20 mouse cellular contexts compared by ENCODE assay signal in genomic region chr9:96369654-96370384, GRCm38 (mm10). TPM values are rescaled to one million over a fixed set of nuclear protein-coding genes. Genes with fewer than 3 reads are reported as not detected.
DNase-seq lines count a peak whose midpoint lies in the region; ATAC-seq lines count a peak whose summit lies in the region.
"Had no signal": no experiment of that assay in that cellular context is flagged by ENCODE, and none has a peak within 500 bp of the region (broad histone marks: within the 10 kb centered on the region; RNA-seq: fewer than 3 reads in every experiment).

No protein-coding gene starts in this region.

- no peaks in the 10 kb centered on the region for H3K36me3 ChIP-seq in liver, embryonic 15.5 days (replicated peaks)
- H3K36me3 ChIP-seq: heart, embryonic 10.5 days; hindbrain, embryonic 15.5 days; limb, embryonic 13.5 days; lung, embryonic 15.5 days; neural tube, embryonic 13.5 days had no signal

- no peak overlapping the region for H3K9ac ChIP-seq in liver, embryonic 15.5 days
- H3K9ac ChIP-seq: forebrain, postnatal 0 days; hindbrain, embryonic 15.5 days; limb, embryonic 13.5 days; lung, embryonic 15.5 days; neural tube, embryonic 13.5 days had no signal

- H3K27ac ChIP-seq in liver, embryonic 15.5 days (replicated peaks) = peak overlapping the region; percentile 20; the same call in 1 of the 2 replicates
- H3K27ac ChIP-seq: heart, embryonic 10.5 days; hindbrain, embryonic 15.5 days; limb, embryonic 13.5 days; lung, embryonic 15.5 days; neural tube, embryonic 13.5 days; stomach, postnatal 0 days had no signal

- H3K4me2 ChIP-seq in liver, embryonic 15.5 days = no peak overlapping the region
- H3K4me2 ChIP-seq: hindbrain, embryonic 15.5 days; limb, embryonic 13.5 days; lung, embryonic 15.5 days; neural tube, embryonic 13.5 days had no signal

- H3K4me3 ChIP-seq in liver, embryonic 15.5 days (replicated peaks) = no peak overlapping the region
- H3K4me3 ChIP-seq: heart, embryonic 10.5 days; hindbrain, embryonic 15.5 days; limb, embryonic 13.5 days; lung, embryonic 15.5 days; neural tube, embryonic 13.5 days had no signal

- ATAC-seq in activated CD4-positive, CD25-positive, alpha-beta regulatory T cell, adult 4 months = peak; percentile 58
- no peak for ATAC-seq in liver, embryonic 15.5 days (ENCODE audit: insufficient read depth)
- ATAC-seq: forebrain, postnatal 0 days had no signal

- peak; percentile 35 for DNase-seq in thymus, postnatal 14 days
- no peak for DNase-seq in thymus, adult 18-20 months
- no peak for DNase-seq in left cerebral cortex, postnatal 14 days (ENCODE audit: low spot score in 2 of 2)
- DNase-seq in frontal cortex, postnatal 14 days (ENCODE audit: low spot score in 2 of 2) = no peak
- DNase-seq in embryo, embryonic 9.5 days (ENCODE audit: extremely low spot score) = no peak
- DNase-seq: adrenal gland, postnatal 14 days; cerebellum, adult 18-20 months; forebrain, postnatal 0 days; gastrocnemius, postnatal 10 days; heart, postnatal 14 days; kidney, adult 18-20 months; kidney, postnatal 25 days had no signal

- H3K4me1 ChIP-seq in liver, embryonic 15.5 days (replicated peaks) = peaks cover 18% of the 10 kb centered on the region
- H3K4me1 ChIP-seq: hindbrain, embryonic 15.5 days; limb, embryonic 13.5 days; lung, embryonic 15.5 days; neural tube, embryonic 13.5 days had no signal

- no peaks in the 10 kb centered on the region for H3K9me3 ChIP-seq in liver, embryonic 15.5 days (replicated peaks)
- H3K9me3 ChIP-seq: heart, embryonic 10.5 days; hindbrain, embryonic 15.5 days; limb, embryonic 13.5 days; lung, embryonic 15.5 days; neural tube, embryonic 13.5 days had no signal

- intact Hi-C loops in left cerebral cortex, postnatal 14 days (cut with DNase I) = no loop called here

- 13% methylated on average over 5 of the region's 5 CpGs for WGBS in liver, embryonic 15.5 days (ENCODE audit: insufficient replicate concordance)

- H3K27me3 ChIP-seq in liver, embryonic 15.5 days = no peaks in the 10 kb centered on the region
- H3K27me3 ChIP-seq: hindbrain, embryonic 15.5 days; limb, embryonic 13.5 days; lung, embryonic 15.5 days; neural tube, embryonic 13.5 days had no signal

RNA-seq across cellular contexts. Expression of gene Atp1b3, which starts 5.6 kb away (rescaled TPM):
- polyA plus RNA-seq in activated CD4-positive, CD25-positive, alpha-beta regulatory T cell, adult 4 months (2017; shearing (Covaris generic)) = 100 to 1,000 TPM; 275 to 348 TPM
- 64.4 and 69.4 TPM in 2 replicates for polyA plus RNA-seq in liver, embryonic 15.5 days (2015; fragmentation: Nextera tagmentation; extraction: Ambion mirVana)
- total RNA-seq in left cerebral cortex, postnatal 14 days (2021) = 10 to 100 TPM; 77.3 to 83.3 TPM
